Mouse (Mus musculus): ENCODE measurements at regions not wholly inside any gene's neighbourhood (a gene's known extent, or its start where the extent isn't known, plus 50 kb on each side); places are given as distances from the start of the nearest gene placed in this dataset.

DNA sequence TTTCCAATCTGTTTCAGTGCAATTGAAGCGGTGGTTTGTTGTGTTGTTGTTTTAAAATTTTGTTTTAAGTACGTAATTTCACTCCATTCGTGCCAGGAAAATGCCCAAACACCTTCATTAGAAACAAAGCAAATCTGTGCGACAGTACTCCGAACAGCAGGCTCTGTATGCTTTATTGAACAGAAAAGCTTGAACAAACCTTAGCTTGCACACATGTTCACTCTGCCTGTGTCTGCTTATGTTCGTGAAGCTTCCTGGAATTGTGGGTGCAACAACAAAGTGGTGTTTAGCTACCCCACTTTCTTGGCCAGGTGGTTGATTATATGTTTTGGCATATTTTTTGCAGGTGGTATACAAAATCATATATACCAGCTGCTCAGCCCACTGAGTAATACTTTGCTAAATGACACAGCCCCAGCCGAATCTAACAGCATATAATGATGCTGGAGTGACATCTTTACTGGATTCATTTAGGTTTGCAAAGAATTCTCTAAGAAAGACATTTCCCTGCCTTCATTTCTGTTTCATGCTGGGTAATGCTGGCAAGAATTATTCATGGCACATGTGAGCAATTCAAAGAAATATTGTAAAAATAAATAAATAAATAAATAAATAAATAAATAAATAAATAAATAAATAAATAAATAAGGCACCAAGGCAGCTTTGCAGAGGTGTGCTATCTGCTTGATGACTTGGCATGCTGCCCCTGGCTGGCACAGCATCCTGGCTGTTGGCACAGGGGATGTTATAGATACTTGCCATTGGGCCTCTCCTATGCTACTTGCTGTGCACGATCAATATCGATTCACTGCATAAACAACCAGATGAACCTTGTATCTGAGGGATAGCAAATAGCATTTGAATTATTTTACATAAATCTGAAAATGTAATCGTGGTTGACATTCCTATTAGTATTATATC lies 679.9 kb downstream of the Dach1 start:
- TF ChIP-seq CTCF (IDR thresholded peaks at IDR 0.05; ENCODE audit: low read depth) = no peak
- no peak for TF ChIP-seq EP300 (optimal IDR thresholded peaks at IDR 0.05)
